Mouse (Mus musculus) ES-Bruce4 (cell line): Measurements from ENCODE around the gene Eif3c. TPM values are rescaled to one million over a fixed set of nuclear protein-coding genes. Genes with fewer than 3 reads are reported as not detected.

Experiments
- H3K27ac ChIP-seq: 2 replicates; pipeline ENCODE4 v1.5.1; 2012; ENCODE audit warnings: low read length, inconsistent platforms; ENCODE audit not compliant: insufficient read depth
- H3K27me3 ChIP-seq: 2 replicates; pipeline ENCODE4 v1.6.1; 2012; ENCODE audit warnings: mild to moderate bottlenecking, low read length, inconsistent platforms; ENCODE audit not compliant: control insufficient read depth, poor library complexity, insufficient read depth, severe bottlenecking
- H3K36me3 ChIP-seq: 2 replicates; pipeline ENCODE4 v1.6.1; 2012; ENCODE audit warnings: inconsistent platforms, mild to moderate bottlenecking, low read length, moderate library complexity; ENCODE audit not compliant: control insufficient read depth, poor library complexity, insufficient read depth, severe bottlenecking
- H3K4me1 ChIP-seq: one replicate; pipeline ENCODE4 v1.8.1; 2011; ENCODE audit warnings: low read length; ENCODE audit not compliant: control insufficient read depth, insufficient read depth
- H3K4me3 ChIP-seq: 2 replicates; pipeline ENCODE4 v1.5.1; 2011; ENCODE audit warnings: low read depth, mild to moderate bottlenecking, low read length
- H3K9ac ChIP-seq: 2 replicates; pipeline ENCODE4 v1.6.1; 2012; ENCODE audit warnings: low read depth, mild to moderate bottlenecking, inconsistent platforms; ENCODE audit not compliant: poor library complexity, severe bottlenecking
- H3K9me3 ChIP-seq: replicated peaks from 2 replicates; pipeline ENCODE4 v1.6.1; 2012; ENCODE audit warnings: mild to moderate bottlenecking, low read length, inconsistent platforms; ENCODE audit not compliant: control insufficient read depth, poor library complexity, insufficient read depth, severe bottlenecking
- CTCF ChIP-seq: IDR thresholded peaks from one replicate; pipeline ENCODE4 v1.8.1; 2011; ENCODE audit warnings: low read depth, low read length
- EP300 ChIP-seq: IDR thresholded peaks from 2 replicates; pipeline ENCODE4 v1.6.1; 2011; ENCODE audit warnings: low read depth, low read length; ENCODE audit not compliant: insufficient read depth
- POLR2A ChIP-seq: IDR thresholded peaks from one replicate; pipeline ENCODE4 v1.8.1; 2011; ENCODE audit warnings: low read length; ENCODE audit not compliant: insufficient read depth
- polyA plus RNA-seq: library from polyadenylated mRNA; stranded (reverse); fragments of >200 nt; gene quantifications from 2 replicates; pipeline ENCODE4 v1.2.4, GENCODE M21; 2011; ENCODE audit warnings: low read depth; ENCODE audit not compliant: missing spikeins, insufficient read depth, insufficient read length

Gene Eif3c
- 348 and 363 TPM in 2 replicates for polyA plus RNA-seq

DNA sequence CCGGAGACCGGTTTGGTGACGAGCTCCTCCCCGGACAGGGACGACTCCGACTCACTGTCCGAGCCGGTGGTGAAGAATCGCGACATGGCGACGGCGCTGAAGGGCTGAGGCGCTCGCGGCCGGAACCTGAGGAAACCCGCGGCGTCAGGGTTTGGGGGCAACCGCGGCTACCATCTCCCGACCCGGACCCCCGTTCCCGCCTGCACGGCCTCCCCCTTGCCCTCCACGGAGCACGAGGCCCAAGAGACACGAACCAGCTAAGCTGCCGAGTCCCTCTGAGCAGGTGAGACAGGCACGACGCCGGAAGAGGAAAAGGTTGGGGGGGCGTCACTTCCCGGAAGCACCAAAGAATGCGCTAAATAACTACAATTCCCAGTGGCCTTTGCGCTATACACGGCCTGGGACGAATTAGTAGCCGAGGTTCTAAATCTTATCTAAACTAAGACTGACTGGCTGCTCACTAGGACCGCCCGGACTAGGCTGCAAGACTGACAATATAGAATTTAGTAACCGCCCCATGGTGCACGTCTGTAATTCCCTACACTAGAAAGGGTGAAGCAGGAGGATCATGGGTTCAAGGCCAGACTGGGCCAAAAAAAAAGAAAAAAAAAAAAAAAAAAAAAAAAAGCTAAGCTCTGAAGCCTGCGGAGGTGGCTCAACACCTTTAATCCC is at the start of gene Eif3c:
Eif3c (minus strand) TSS at position 318 of the 672 bp plus-strand sequence.
- no peaks in the 10 kb centered on the region for H3K27me3 ChIP-seq
- no peak for TF ChIP-seq CTCF
- peak; percentile 80 for TF ChIP-seq POLR2A
- H3K27ac ChIP-seq, result no peak within 1 kb of the TSS
- H3K9ac ChIP-seq, result peak within 1 kb of the TSS; percentile 86
- no peaks in the 10 kb centered on the region for H3K9me3 ChIP-seq
- peak within 1 kb of the TSS; percentile 96 for H3K4me3 ChIP-seq
- H3K4me1 ChIP-seq, result no peaks in the 10 kb centered on the region
- H3K36me3 ChIP-seq, result peaks cover 34% of the 10 kb centered on the region

DNA sequence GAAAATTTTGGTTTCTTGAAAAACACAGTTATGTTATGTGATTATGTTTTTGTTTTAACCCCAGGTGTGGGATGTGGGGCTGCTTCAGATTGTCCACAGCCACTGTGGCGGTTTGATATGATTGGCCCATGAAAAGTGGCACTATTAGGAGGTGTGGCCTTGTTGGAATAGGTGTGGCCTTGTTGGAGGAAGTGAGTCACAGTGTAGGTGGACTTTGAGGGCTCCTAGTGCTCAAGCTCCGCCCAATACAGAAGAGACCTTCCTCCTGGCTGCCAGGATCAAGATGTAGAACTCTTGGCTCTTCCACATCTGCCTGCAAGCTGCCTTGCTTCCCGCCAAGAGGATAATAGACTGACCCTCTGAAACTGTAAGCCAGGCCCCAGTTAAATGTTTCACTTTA is 46.5 kb upstream of the Eif3c start:
- no peaks in the 10 kb centered on the region for H3K4me1 ChIP-seq
- no peaks in the 10 kb centered on the region for H3K27me3 ChIP-seq
- no peak overlapping the region for H3K27ac ChIP-seq
- H3K36me3 ChIP-seq, result no peaks in the 10 kb centered on the region
- TF ChIP-seq CTCF (no peak), POLR2A (no peak), EP300 (no peak)
- H3K9ac ChIP-seq, result no peak overlapping the region
- H3K9me3 ChIP-seq, result no peaks in the 10 kb centered on the region
- H3K4me3 ChIP-seq, result no peak overlapping the region

DNA sequence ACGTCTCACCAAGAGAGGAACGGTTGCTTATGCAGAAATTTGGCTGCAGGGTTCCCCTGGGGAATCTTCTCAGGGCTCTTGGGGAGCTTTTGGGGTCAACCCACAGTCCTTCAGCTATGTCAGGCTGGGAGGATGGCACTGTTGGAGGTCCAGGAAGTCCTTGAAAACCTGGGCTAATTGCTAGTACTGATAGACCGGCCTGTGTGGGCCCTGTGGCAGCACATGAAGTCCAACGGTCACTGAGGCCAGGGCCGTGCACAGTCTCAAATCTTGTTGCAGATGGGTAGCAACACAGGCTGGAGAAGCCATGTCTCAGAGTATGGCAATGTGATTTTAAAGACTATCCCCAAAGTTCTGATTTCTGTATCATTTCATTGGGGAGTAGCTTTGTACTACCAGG is 41.6 kb upstream of the Eif3c start:
- Histone ChIP-seq H3K4me1 (no peaks in the 10 kb centered on the region), H3K9ac (no peak overlapping the region), H3K4me3 (no peak overlapping the region), H3K27me3 (no peaks in the 10 kb centered on the region), H3K9me3 (no peaks in the 10 kb centered on the region), H3K36me3 (no peaks in the 10 kb centered on the region), H3K27ac (no peak overlapping the region)
- TF ChIP-seq CTCF, result no peak
- TF ChIP-seq EP300, result no peak
- TF ChIP-seq POLR2A, result no peak

DNA sequence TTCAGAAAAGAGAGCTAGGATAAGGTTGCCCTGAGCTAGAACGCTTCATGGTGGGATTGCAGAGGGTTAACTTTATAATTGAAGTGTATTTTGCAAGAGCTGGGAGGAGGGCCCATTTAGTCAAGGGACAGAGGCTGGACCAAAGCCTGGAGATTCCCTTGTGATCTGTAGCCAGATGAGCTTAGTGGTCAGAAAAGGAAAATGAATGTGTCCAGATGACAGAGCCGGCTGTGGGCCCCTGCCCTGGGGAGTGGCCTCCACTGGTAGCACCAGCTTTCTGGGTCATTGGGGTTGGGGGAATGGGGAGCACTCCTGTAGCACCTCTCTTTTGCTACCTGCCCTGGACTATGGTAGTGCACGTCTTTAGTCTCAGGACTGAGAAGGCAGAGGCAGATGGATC is 40.9 kb upstream of the Eif3c start:
- Histone ChIP-seq H3K27ac (no peak overlapping the region), H3K4me1 (no peaks in the 10 kb centered on the region), H3K9me3 (no peaks in the 10 kb centered on the region), H3K36me3 (no peaks in the 10 kb centered on the region), H3K27me3 (no peaks in the 10 kb centered on the region), H3K9ac (no peak overlapping the region), H3K4me3 (no peak overlapping the region)
- TF ChIP-seq EP300, result no peak
- TF ChIP-seq POLR2A, result no peak
- no peak for TF ChIP-seq CTCF

DNA sequence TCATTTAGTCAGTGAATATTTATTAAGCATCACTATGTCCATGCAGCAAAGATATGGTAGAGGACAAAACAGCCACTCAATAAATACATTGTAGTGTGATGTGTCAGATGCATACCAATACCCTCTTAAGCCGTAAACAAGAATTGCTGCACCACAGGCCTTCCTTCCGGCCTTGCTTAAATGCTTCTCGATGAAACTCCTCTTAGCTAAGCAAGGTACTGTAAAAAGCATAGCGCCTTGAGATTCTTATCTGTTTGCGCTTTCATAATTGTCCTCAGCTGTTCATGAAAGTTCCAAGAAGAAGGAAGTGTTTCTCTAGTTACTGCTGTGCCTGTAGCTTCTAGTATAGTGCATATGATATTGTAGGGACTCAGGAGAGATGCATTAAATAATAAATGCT is 40.4 kb upstream of the Eif3c start:
- no peak for TF ChIP-seq CTCF
- no peak for TF ChIP-seq POLR2A
- TF ChIP-seq EP300, result no peak

DNA sequence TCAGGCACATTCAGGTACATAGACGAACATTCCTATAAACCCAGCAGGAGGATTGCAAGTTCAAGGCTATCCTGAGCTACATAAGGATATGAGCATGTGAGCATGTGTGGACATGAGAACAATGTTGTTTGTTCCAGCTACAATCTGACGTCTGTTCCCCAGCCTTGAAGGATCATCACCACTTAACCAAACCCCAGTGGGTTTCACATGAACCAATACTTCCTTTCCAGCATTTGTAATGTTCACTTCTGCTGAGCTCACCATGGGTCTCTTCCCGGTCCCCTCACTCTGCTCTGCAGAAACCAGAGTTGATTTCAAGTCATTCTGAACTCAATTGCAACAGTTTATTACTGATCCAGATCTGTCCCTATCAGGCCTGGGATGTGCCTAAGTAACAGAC is 36.4 kb upstream of the Eif3c start:
- no peaks in the 10 kb centered on the region for H3K36me3 ChIP-seq
- H3K9me3 ChIP-seq, result no peaks in the 10 kb centered on the region
- H3K27me3 ChIP-seq, result no peaks in the 10 kb centered on the region
- no peak overlapping the region for H3K4me3 ChIP-seq
- H3K9ac ChIP-seq, result no peak overlapping the region
- TF ChIP-seq CTCF (no peak), POLR2A (no peak), EP300 (no peak)
- H3K4me1 ChIP-seq, result no peaks in the 10 kb centered on the region
- H3K27ac ChIP-seq, result no peak overlapping the region

More for the DNA sequence above, 40.4 kb upstream of the Eif3c start:
- Histone ChIP-seq H3K36me3 (no peaks in the 10 kb centered on the region), H3K9me3 (no peaks in the 10 kb centered on the region), H3K4me1 (no peaks in the 10 kb centered on the region), H3K4me3 (no peak overlapping the region), H3K9ac (no peak overlapping the region), H3K27ac (no peak overlapping the region), H3K27me3 (no peaks in the 10 kb centered on the region)
